Mouse (Mus musculus) neural tube, embryonic 14.5 days (tissue): ENCODE measurements around the gene Syne1. TPM values are rescaled to one million over a fixed set of nuclear protein-coding genes. Genes with fewer than 3 reads are reported as not detected.
A peak's percentile ranks its signal among the peaks of the same experiment; 100 is the strongest.

Experiments
- ATAC-seq: fragments of 200-750 bp; cut with Nextera tagmentation; 2 replicates; pipeline ENCODE4 v1.8.0; 2017; ENCODE audit warnings: low read depth, mild to moderate bottlenecking, moderate TSS enrichment, moderate library complexity
- H3K27ac ChIP-seq: fragments of 300-500 bp; sonication (generic); 2 replicates; pipeline ENCODE4 v1.5.1; 2014; ENCODE audit warnings: low read depth, mild to moderate bottlenecking, control low read depth, low read length, moderate library complexity, mixed read lengths
- H3K27me3 ChIP-seq: fragments of 300-500 bp; sonication (generic); 2 replicates; pipeline ENCODE4 v1.6.1; 2014; ENCODE audit warnings: low read length; ENCODE audit not compliant: control insufficient read depth, insufficient read depth
- H3K36me3 ChIP-seq: fragments of 300-500 bp; sonication (generic); 2 replicates; pipeline ENCODE4 v1.6.1; 2014; ENCODE audit warnings: low read length, mixed read lengths; ENCODE audit not compliant: control insufficient read depth, insufficient read depth
- H3K4me1 ChIP-seq: fragments of 300-500 bp; sonication (generic); 2 replicates; pipeline ENCODE4 v1.6.1; 2014; ENCODE audit warnings: low read length; ENCODE audit not compliant: control insufficient read depth, insufficient read depth
- H3K4me2 ChIP-seq: fragments of 300-500 bp; sonication (generic); 2 replicates; pipeline ENCODE4 v1.6.1; 2014; ENCODE audit warnings: mild to moderate bottlenecking, low read depth, low read length, control low read depth
- H3K4me3 ChIP-seq: fragments of 300-500 bp; sonication (generic); 2 replicates; pipeline ENCODE4 v1.5.1; 2014; ENCODE audit warnings: low read depth, low read length, control low read depth, mixed read lengths
- H3K9ac ChIP-seq: fragments of 300-500 bp; sonication (generic); replicated peaks from 2 replicates; pipeline ENCODE4 v1.6.1; 2014; ENCODE audit warnings: low read depth, mild to moderate bottlenecking, control low read depth, low read length, mixed read lengths
- H3K9me3 ChIP-seq: fragments of 300-500 bp; sonication (generic); 2 replicates; pipeline ENCODE4 v1.6.1; 2016; ENCODE audit warnings: low read length; ENCODE audit not compliant: control insufficient read depth
- WGBS: fragments of 180-500 bp; shearing (Covaris S2); extraction: QIAGEN DNeasy Blood & Tissue Kit; methylation state at CpG from one replicate; pipeline ENCODE4 v1.1.7; 2014; 5-methylcytosine and 5-hydroxymethylcytosine counted together
- polyA plus RNA-seq: library from polyadenylated mRNA; unstranded; fragments of >200 nt; fragmentation: Nextera tagmentation; extraction: Ambion mirVana; gene quantifications from 2 replicates; pipeline ENCODE4 v1.2.1, GENCODE M21; 2014

Gene Syne1
- polyA plus RNA-seq, 1 experiment from 2014 or later: 29.5 TPM

GRCm38 (mm10) chr10:5480552-5481550 is 70.4 kb downstream of the Syne1 start:
- no peaks in the 10 kb centered on the region for H3K4me1 ChIP-seq
- ATAC-seq: no peak
- no peaks in the 10 kb centered on the region for H3K36me3 ChIP-seq
- WGBS: 83% methylated on average over 9 of the region's 9 CpGs
- H3K9me3 ChIP-seq: no peaks in the 10 kb centered on the region
- H3K4me3 ChIP-seq: no peak overlapping the region
- no peaks in the 10 kb centered on the region for H3K27me3 ChIP-seq
- no peak overlapping the region for H3K9ac ChIP-seq
- no peak overlapping the region for H3K27ac ChIP-seq
- H3K4me2 ChIP-seq: no peak overlapping the region

DNA sequence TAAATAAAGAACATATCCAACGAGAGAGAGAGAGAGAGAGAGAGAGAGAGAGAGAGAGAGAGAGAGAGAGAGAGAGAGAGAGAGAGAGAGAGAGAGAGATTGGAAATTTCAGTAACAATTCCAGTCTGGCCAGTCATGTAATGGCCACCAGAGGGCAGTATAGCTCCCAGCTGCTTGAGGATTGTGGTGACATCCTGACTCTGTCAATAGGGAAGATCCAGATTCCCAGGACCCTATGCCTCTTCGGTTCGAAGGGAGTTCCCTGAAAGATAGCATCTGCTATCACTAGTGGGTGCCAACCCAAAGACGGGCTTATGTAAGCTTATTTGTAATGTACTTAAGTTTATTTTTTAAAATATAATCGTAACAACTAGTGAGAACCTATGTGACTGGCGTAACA is 71.2 kb downstream of the Syne1 start:
- H3K4me3 ChIP-seq: no peak overlapping the region
- H3K27me3 ChIP-seq: no peaks in the 10 kb centered on the region
- no peak overlapping the region for H3K9ac ChIP-seq
- WGBS: 57% methylated on average over 6 of the region's 6 CpGs
- ATAC-seq: peak; percentile 41; the same call in 1 of the 2 replicates
- H3K4me1 ChIP-seq: no peaks in the 10 kb centered on the region
- no peak overlapping the region for H3K4me2 ChIP-seq
- no peaks in the 10 kb centered on the region for H3K9me3 ChIP-seq
- no peaks in the 10 kb centered on the region for H3K36me3 ChIP-seq
- no peak overlapping the region for H3K27ac ChIP-seq

DNA sequence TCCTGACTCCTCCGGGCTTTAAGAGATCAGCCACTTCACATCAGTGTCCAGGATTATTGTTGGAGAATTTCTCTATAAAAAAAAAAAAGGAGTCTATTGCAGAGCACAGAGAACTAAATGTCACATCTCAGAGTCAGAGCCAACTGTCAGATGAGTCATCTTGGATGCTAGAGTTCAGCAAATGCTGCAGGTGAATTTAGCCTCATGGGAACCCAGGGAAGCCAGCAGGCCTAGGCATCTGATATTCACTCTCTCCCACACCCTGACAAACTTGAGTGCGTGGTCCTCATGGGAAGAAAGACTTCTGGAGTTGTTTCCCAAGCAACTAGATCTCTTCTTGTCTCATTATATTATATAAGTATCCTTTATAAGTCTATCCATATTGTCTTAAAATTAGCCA is 82.6 kb downstream of the Syne1 start:
- 86% methylated on average over 2 of the region's 2 CpGs for WGBS
- Histone ChIP-seq H3K27ac (no peak overlapping the region), H3K9me3 (no peaks in the 10 kb centered on the region), H3K4me3 (no peak overlapping the region), H3K27me3 (no peaks in the 10 kb centered on the region), H3K4me1 (no peaks in the 10 kb centered on the region), H3K9ac (no peak overlapping the region), H3K4me2 (no peak overlapping the region), H3K36me3 (no peaks in the 10 kb centered on the region)
- ATAC-seq: no peak

DNA sequence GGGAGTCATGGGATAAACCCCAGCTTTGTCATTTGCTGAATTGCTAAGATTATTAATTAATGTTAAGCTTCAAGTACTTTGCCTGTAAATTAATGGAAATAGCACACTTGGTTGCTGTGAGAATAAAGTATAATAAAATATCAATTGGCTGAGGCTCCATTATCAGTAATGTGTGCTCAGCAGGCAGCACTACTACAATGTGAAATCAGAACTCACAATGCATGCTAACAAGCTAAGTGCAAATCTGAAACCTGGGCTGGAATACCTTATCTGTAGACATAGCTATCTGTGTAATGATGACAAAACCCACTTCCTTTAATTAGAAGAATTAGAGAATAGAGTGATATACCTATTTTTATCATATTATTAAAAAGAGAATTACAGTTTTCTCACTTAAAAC is 97.5 kb downstream of the Syne1 start:
- Histone ChIP-seq H3K27ac (no peak overlapping the region), H3K36me3 (no peaks in the 10 kb centered on the region), H3K4me2 (no peak overlapping the region), H3K27me3 (no peaks in the 10 kb centered on the region), H3K9ac (no peak overlapping the region), H3K4me1 (no peaks in the 10 kb centered on the region), H3K4me3 (no peak overlapping the region), H3K9me3 (no peaks in the 10 kb centered on the region)
- ATAC-seq: peak; percentile 62; the same call in 1 of the 2 replicates

- no peaks in the 10 kb centered on the region for H3K4me1 ChIP-seq
- no peak overlapping the region for H3K4me3 ChIP-seq
- H3K27ac ChIP-seq: no peak overlapping the region
- H3K36me3 ChIP-seq: no peaks in the 10 kb centered on the region
- WGBS: 99% methylated on average over 2 of the region's 2 CpGs
- H3K27me3 ChIP-seq: no peaks in the 10 kb centered on the region
- no peak overlapping the region for H3K4me2 ChIP-seq
- H3K9me3 ChIP-seq: no peaks in the 10 kb centered on the region
- no peak for ATAC-seq
- H3K9ac ChIP-seq: no peak overlapping the region
Measured at GRCm38 (mm10) chr10:5449944-5450343, 101.3 kb downstream of the Syne1 start.

DNA sequence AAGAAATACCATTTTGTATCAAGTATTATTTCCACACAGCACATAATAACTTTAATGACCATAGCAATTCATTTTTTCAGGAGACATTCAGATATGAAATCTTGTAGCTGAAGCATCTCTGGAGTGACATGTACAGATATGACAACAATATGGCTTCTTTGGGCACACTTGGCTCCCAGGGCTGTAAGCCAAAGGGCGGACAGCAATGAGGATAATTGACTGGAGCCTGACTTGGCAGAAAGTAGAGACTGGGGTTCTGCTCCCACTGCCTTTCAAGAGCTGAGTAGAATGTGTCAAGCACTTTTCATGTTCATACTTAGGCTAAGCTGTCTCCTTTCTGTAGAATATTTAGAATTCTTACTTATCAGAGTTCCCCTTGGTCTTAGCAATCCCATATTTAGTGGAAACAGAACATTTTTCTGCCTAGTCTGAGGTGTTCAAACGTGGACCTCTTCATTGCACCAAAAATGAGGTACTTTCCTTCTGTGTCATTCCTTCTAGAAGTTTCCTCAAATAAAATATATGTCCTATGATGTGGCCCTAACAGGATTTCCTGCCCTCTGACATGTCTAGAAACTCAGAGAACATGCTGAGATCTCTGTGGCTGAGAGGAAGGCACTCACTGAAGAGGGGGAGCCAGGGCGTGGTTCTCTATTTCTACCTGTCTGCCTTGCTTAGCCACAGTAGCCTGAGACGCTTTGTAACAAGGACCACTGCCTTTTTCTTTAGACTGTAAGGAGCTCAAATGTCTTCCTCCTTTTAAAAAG is 103.1 kb downstream of the Syne1 start:
- Histone ChIP-seq H3K4me1 (no peaks in the 10 kb centered on the region), H3K4me2 (no peak overlapping the region), H3K9me3 (no peaks in the 10 kb centered on the region), H3K27me3 (no peaks in the 10 kb centered on the region), H3K27ac (no peak overlapping the region), H3K4me3 (no peak overlapping the region), H3K36me3 (no peaks in the 10 kb centered on the region), H3K9ac (no peak overlapping the region)
- no peak for ATAC-seq
- 76% methylated on average over 4 of the region's 4 CpGs for WGBS

- no peak overlapping the region for H3K4me3 ChIP-seq
- no peak overlapping the region for H3K4me2 ChIP-seq
- H3K9ac ChIP-seq: no peak overlapping the region
- H3K36me3 ChIP-seq: no peaks in the 10 kb centered on the region
- H3K9me3 ChIP-seq: no peaks in the 10 kb centered on the region
- no peak for ATAC-seq
- 94% methylated on average over 3 of the region's 3 CpGs for WGBS
- H3K27ac ChIP-seq: no peak overlapping the region
- H3K4me1 ChIP-seq: no peaks in the 10 kb centered on the region
- no peaks in the 10 kb centered on the region for H3K27me3 ChIP-seq
Measured at GRCm38 (mm10) chr10:5445313-5445712, 106.0 kb downstream of the Syne1 start.

DNA sequence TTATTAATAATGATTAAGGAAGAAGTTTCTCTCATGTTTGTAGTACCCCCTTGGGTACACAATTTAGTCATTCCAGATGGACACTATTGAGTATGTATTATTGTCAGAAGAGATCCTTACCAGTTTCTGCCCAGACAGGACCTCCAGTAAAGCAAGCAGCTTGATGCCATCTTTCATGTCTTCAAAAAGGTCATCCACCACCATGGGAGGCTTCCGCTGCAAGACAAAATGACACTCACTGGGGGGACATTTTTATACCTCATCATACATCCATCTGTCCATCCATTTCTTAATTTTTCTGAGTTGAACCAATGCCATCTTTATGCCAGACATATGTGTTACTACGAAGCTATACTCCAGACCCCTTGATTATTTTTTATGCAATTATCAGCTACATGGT is 108.3 kb downstream of the Syne1 start:
- no peaks in the 10 kb centered on the region for H3K27me3 ChIP-seq
- H3K4me1 ChIP-seq: no peaks in the 10 kb centered on the region
- H3K4me2 ChIP-seq: no peak overlapping the region
- no peak for ATAC-seq
- H3K9me3 ChIP-seq: no peaks in the 10 kb centered on the region
- no peak overlapping the region for H3K27ac ChIP-seq
- H3K9ac ChIP-seq: no peak overlapping the region
- WGBS: 88% methylated on average over 2 of the region's 2 CpGs
- no peak overlapping the region for H3K4me3 ChIP-seq
- no peaks in the 10 kb centered on the region for H3K36me3 ChIP-seq

DNA sequence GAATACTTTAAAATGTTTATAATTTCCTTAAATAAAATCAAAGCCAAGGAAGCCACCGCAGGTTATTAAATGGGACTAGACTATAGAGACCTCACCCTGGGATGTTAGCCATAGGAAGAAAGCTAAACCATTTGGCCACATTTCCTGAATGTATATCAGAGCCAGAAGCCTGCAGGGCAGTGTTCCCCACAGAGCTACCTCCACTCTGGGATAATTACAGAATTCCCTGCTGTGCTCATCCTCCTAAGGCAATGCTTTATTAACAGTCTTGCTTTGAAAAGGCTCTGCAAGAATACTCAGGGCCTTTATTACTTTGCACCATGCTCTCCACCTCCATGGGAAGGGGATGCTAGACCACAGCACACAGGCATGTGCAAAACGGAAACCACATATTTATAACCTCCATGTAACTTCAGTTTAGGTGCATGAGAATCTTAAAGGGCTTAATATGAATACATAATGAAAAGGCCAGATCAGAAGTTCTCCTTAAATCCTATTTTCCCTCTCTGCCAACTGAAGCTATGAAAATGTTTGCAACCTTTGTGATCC is 111.4 kb downstream of the Syne1 start:
- 42% methylated on average over 2 of the region's 2 CpGs for WGBS
- H3K36me3 ChIP-seq: no peaks in the 10 kb centered on the region
- ATAC-seq: peak; percentile 41

More for the DNA sequence above, 111.4 kb downstream of the Syne1 start:
- Histone ChIP-seq H3K4me3 (no peak overlapping the region), H3K9ac (no peak overlapping the region), H3K4me1 (no peaks in the 10 kb centered on the region), H3K27me3 (no peaks in the 10 kb centered on the region), H3K27ac (no peak overlapping the region), H3K9me3 (no peaks in the 10 kb centered on the region), H3K4me2 (no peak overlapping the region)
